Mouse (Mus musculus) CH12.LX (cell line): Measurements from ENCODE around the gene Ric8a. TPM values are rescaled to one million over a fixed set of nuclear protein-coding genes. Genes with fewer than 3 reads are reported as not detected.

Experiments used
- DNase-seq: peaks from one replicate; pipeline ENCODE4 v3.0.0-alpha.2; 2013; ENCODE audit errors: extremely low read depth
- H3K27ac ChIP-seq: 2 replicates; pipeline ENCODE4 v1.5.1; 2012; ENCODE audit warnings: low read depth, mild to moderate bottlenecking, control low read depth, moderate library complexity; ENCODE audit not compliant: insufficient read depth
- H3K27me3 ChIP-seq: replicated peaks from 2 replicates; pipeline ENCODE3; 2012; ENCODE audit warnings: inconsistent platforms
- H3K36me3 ChIP-seq, 2 experiments: replicated peaks in 1 of 2; 2 replicates each; pipeline versions ENCODE3 to v1.6.1; 2012; ENCODE audit warnings: inconsistent platforms in 1 of 2, low read length in 1 of 2, mild to moderate bottlenecking in 1 of 2, mixed read lengths in 1 of 2, moderate library complexity in 1 of 2; ENCODE audit not compliant: control insufficient read depth in 1 of 2, insufficient read depth in 1 of 2
- H3K4me1 ChIP-seq, 2 experiments: 2 replicates each; pipeline ENCODE4 v1.6.1; 2012; ENCODE audit warnings: inconsistent platforms in 1 of 2, moderate library complexity in 1 of 2; ENCODE audit not compliant: insufficient read depth in 2 of 2, control insufficient read depth in 1 of 2
- H3K4me2 ChIP-seq: 2 replicates; pipeline ENCODE4 v1.6.1; 2012; ENCODE audit warnings: low read depth, mild to moderate bottlenecking, control low read depth; ENCODE audit not compliant: poor library complexity, insufficient read depth, severe bottlenecking
- H3K4me3 ChIP-seq, 3 experiments: fragments of 150-350 bp in 1 of 3; sonication (generic) in 1 of 3; replicated peaks in 1 of 3; 2 replicates each; pipeline versions ENCODE3 to v1.5.1; 2011 to 2012; ENCODE audit warnings: low read depth in 2 of 3, low read length in 2 of 3, mild to moderate bottlenecking in 2 of 3, moderate library complexity in 2 of 3, control low read depth in 1 of 3, improper control_type of control experiment in 1 of 3, inconsistent platforms in 1 of 3, mixed read lengths in 1 of 3; ENCODE audit not compliant: poor library complexity in 1 of 3
- H3K79me2 ChIP-seq: replicated peaks from 2 replicates; pipeline ENCODE4 v1.6.1; 2012; ENCODE audit warnings: mild to moderate bottlenecking, moderate library complexity; ENCODE audit not compliant: control insufficient read depth, poor library complexity, insufficient read depth, severe bottlenecking; ENCODE audit errors: extremely low read depth
- H3K9ac ChIP-seq: 2 replicates; pipeline ENCODE4 v1.6.1; 2012; ENCODE audit warnings: low read depth, mild to moderate bottlenecking, control low read depth, moderate library complexity; ENCODE audit not compliant: insufficient read depth
- H3K9me3 ChIP-seq: replicated peaks from 2 replicates; pipeline ENCODE3; 2012; ENCODE audit warnings: low read length, inconsistent platforms, mixed read lengths
- BHLHE40 ChIP-seq: IDR thresholded peaks from 2 replicates; pipeline ENCODE4 v1.6.1; 2011; ENCODE audit warnings: mild to moderate bottlenecking, low read depth, low read length, improper control_type of control experiment
- CHD1 ChIP-seq: IDR thresholded peaks from 2 replicates; pipeline ENCODE4 v1.6.1; 2012; ENCODE audit warnings: low read depth, low read length, improper control_type of control experiment, inconsistent platforms
- CHD2 ChIP-seq: IDR thresholded peaks from 2 replicates; pipeline ENCODE4 v1.6.1; 2011; ENCODE audit warnings: low read length, improper control_type of control experiment
- E2F4 ChIP-seq: IDR thresholded peaks from 2 replicates; pipeline ENCODE4 v1.6.1; 2011; ENCODE audit warnings: low read depth, low read length, improper control_type of control experiment; ENCODE audit not compliant: insufficient replicate concordance
- ELF1 ChIP-seq: IDR thresholded peaks from 2 replicates; pipeline ENCODE4 v1.6.1; 2014; ENCODE audit warnings: low read depth, mild to moderate bottlenecking, inconsistent platforms, low read length, improper control_type of control experiment
- EP300 ChIP-seq: IDR thresholded peaks from 2 replicates; pipeline ENCODE4 v1.6.1; 2011; ENCODE audit warnings: low read length, improper control_type of control experiment
- GABPA ChIP-seq: IDR thresholded peaks from 2 replicates; pipeline ENCODE4 v1.6.1; 2012; ENCODE audit warnings: low read depth, low read length, improper control_type of control experiment, inconsistent platforms; ENCODE audit not compliant: insufficient replicate concordance
- HCFC1 ChIP-seq: IDR thresholded peaks from 2 replicates; pipeline ENCODE4 v1.6.1; 2012; ENCODE audit warnings: low read depth, mild to moderate bottlenecking, inconsistent platforms, low read length, improper control_type of control experiment
- IRF4 ChIP-seq: IDR thresholded peaks from 2 replicates; pipeline ENCODE4 v1.6.1; 2014; ENCODE audit warnings: low read depth, mild to moderate bottlenecking, inconsistent platforms, low read length, improper control_type of control experiment
- JUN ChIP-seq: IDR thresholded peaks from 2 replicates; pipeline ENCODE4 v1.6.1; 2011; ENCODE audit warnings: low read depth, mild to moderate bottlenecking, low read length, improper control_type of control experiment, moderate library complexity; ENCODE audit not compliant: insufficient read depth
- KAT2A ChIP-seq: IDR thresholded peaks from 2 replicates; pipeline ENCODE4 v1.6.1; 2012; ENCODE audit warnings: low read length, improper control_type of control experiment, inconsistent platforms; ENCODE audit not compliant: insufficient replicate concordance
- MAFK ChIP-seq: IDR thresholded peaks from 2 replicates; pipeline ENCODE4 v1.6.1; 2011; ENCODE audit warnings: low read length, improper control_type of control experiment; ENCODE audit not compliant: insufficient replicate concordance
- MAZ ChIP-seq: IDR thresholded peaks from 2 replicates; pipeline ENCODE4 v1.6.1; 2012; ENCODE audit warnings: low read depth, mild to moderate bottlenecking, inconsistent platforms, low read length, improper control_type of control experiment, moderate library complexity
- NRF1 ChIP-seq: IDR thresholded peaks from 2 replicates; pipeline ENCODE4 v1.6.1; 2014; ENCODE audit warnings: low read depth, mild to moderate bottlenecking, inconsistent platforms, low read length, improper control_type of control experiment, moderate library complexity
- POLR2A ChIP-seq: IDR thresholded peaks from 2 replicates; pipeline ENCODE4 v1.6.1; 2011; ENCODE audit warnings: low read depth, mild to moderate bottlenecking, improper control_type of control experiment, low read length
- RAD21 ChIP-seq: IDR thresholded peaks from 2 replicates; pipeline ENCODE4 v1.6.1; 2011; ENCODE audit warnings: low read depth, mild to moderate bottlenecking, low read length, improper control_type of control experiment, moderate library complexity
- SIN3A ChIP-seq: IDR thresholded peaks from 2 replicates; pipeline ENCODE4 v1.6.1; 2012; ENCODE audit warnings: low read length, improper control_type of control experiment, inconsistent platforms
- SMC3 ChIP-seq: IDR thresholded peaks from 2 replicates; pipeline ENCODE4 v1.6.1; 2011; ENCODE audit warnings: low read depth, low read length, improper control_type of control experiment
- TBP ChIP-seq: conservative IDR thresholded peaks from 2 replicates; pipeline ENCODE4 v1.6.1; 2011; ENCODE audit warnings: low read depth, low read length, improper control_type of control experiment
- USF1 ChIP-seq: IDR thresholded peaks from 2 replicates; pipeline ENCODE4 v1.6.1; 2014; ENCODE audit warnings: low read depth, mild to moderate bottlenecking, inconsistent platforms, low read length, improper control_type of control experiment
- ZC3H11A ChIP-seq: IDR thresholded peaks from 2 replicates; pipeline ENCODE4 v1.6.1; 2012; ENCODE audit warnings: low read depth, mild to moderate bottlenecking, inconsistent platforms, low read length, improper control_type of control experiment
- dilution Hi-C: fragments of 300-500 bp; cut with MboI; formaldehyde crosslinking; loops from 2 replicates; pipeline ENCODE4 v1.14.3; 2020; ENCODE audit warnings: low sequenced_read_pairs; ENCODE audit not compliant: extremely low pct_unique_long_range_greater_than_20kb, extremely low pct_ligation_motif_present
- in situ Hi-C: fragments of 300-500 bp; cut with MboI; formaldehyde crosslinking; loops from 3 replicates; pipeline ENCODE4 v1.14.3; 2019; ENCODE audit warnings: low sequenced_read_pairs, low pct_ligation_motif_present, low pct_unique_long_range_greater_than_20kb, mixed read lengths
- polyA plus RNA-seq: library from polyadenylated mRNA; unstranded; fragments of >175 nt; gene quantifications from 2 replicates; pipeline ENCODE4 v1.2.1, GENCODE M21; 2012; ENCODE audit warnings: low read depth; ENCODE audit not compliant: insufficient read length
- total RNA-seq, 2 experiments: library from RNA; depleted of rRNA; stranded (reverse); fragments of 300-350 nt in 1 of 2; fragments of >200 nt in 1 of 2; gene quantifications; 2 replicates each; pipeline ENCODE4 v1.2.3; 2012 to 2014

The Ric8a gene
- total and polyA plus RNA-seq, 3 experiments: 54.2 to 80.9 (median 61.9) TPM

DNA sequence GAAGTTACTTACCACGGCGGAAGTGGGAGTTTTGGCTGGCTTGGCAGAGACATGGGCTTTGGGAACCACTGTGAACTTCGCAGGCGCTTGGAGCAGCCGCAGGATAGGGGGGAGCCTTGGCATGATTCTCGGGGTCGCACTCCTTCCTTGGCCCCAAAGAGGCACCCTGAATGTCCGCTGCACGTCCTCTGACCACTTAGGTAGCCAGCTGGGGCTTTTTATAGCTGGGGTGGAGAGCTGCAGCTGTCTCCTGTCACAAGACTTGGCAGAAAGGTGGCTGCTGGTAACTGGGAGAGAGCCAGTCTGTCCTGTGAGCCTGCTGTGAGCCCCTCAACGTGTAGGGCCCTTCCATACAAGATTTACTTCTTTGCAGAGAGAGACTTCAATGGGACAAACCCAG, 43.5 kb downstream of the Ric8a start, which contains the start of gene Cox8b:
TSS of gene Cox8b (minus strand) at position 227 of the 400 bp plus-strand sequence.
- Histone ChIP-seq H3K36me3 (peaks cover 27 to 59% of the 10 kb centered on the region in 2 experiments), H3K9me3 (no peaks in the 10 kb centered on the region), H3K4me2 (no peak within 1 kb of the TSS), H3K9ac (no peak within 1 kb of the TSS), H3K27me3 (no peaks in the 10 kb centered on the region), H3K4me1 (no peaks in the 10 kb centered on the region), H3K4me3 (no peak within 1 kb of the TSS), H3K79me2 (no peaks in the 10 kb centered on the region), H3K27ac (no peak within 1 kb of the TSS)
- dilution Hi-C loops: no loop called here
- in situ Hi-C loops: loop anchor here (5.0 kb wide), 1 partner anchor 58 kb away; no protein-coding TSS in a partner anchor
- TF ChIP-seq SMC3 (no peak), ZC3H11A (no peak), MAZ (no peak), KAT2A (no peak), USF1 (no peak)
- DNase-seq: no peak

DNA sequence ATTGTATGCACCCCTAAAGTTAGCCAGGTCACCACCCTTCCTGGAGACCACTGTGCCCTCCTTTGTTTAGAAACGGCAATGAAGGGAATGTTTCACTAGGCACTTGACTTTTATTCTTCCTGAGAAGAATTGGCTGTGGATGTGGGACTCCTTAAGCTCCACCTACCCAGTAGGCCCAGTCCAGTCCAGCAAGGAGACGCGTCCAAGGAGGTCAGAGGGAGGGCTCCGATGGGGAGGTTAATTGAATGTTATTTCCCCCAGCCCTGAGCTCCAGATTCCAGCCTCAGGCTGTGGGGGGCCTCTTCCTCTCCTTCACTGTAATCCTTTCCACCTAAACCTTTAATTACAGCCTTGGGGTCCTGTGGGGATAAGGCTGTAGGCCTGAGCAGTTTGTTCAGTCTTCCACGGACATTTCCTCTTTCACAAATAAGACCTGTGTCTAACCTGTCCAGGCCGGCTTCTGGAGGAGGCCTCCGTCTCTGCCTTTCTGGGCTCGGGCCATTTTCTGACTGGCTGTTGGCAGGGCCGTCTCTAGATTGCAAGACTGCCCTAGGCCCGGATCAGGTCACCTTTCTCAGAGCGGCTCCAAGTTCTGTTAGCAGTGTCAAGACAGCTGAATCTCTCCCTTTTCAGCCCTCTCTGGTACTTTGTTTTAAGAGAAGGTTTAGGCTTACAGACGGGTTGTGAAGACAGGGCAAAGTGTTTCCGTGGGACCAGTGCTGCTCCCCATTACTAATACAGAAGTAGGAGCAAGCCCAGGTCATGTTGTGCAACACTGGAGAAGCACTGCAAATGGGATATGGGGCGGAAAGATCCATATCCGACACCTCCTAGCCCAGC, 45.5 kb downstream of the Ric8a start:
- in situ Hi-C loops: loop anchor here (5.0 kb wide), 1 partner anchor 60 kb away; no protein-coding TSS in a partner anchor

More for the DNA sequence above, 45.5 kb downstream of the Ric8a start:
- H3K4me2 ChIP-seq: no peak overlapping the region
- H3K36me3 ChIP-seq: peaks cover 19 to 41% of the 10 kb centered on the region in 2 experiments
- DNase-seq: no peak
- H3K27me3 ChIP-seq: peaks cover 5% of the 10 kb centered on the region
- no peak overlapping the region for H3K27ac ChIP-seq
- no peaks in the 10 kb centered on the region for H3K79me2 ChIP-seq
- H3K9me3 ChIP-seq: no peaks in the 10 kb centered on the region
- peaks cover 0 to 2% of the 10 kb centered on the region in 2 experiments; a peak in 1 of 4 replicates for H3K4me1 ChIP-seq
- no peak overlapping the region for H3K4me3 ChIP-seq
- TF ChIP-seq POLR2A (no peak), RAD21 (no peak), BHLHE40 (no peak), ZC3H11A (no peak), ELF1 (no peak), E2F4 (no peak), HCFC1 (no peak), TBP (no peak), NRF1 (no peak), CHD2 (no peak), GABPA (no peak), MAZ (no peak), CHD1 (no peak), IRF4 (no peak), EP300 (no peak), KAT2A (no peak), JUN (no peak), MAFK (no peak), SIN3A (no peak)
- dilution Hi-C loops: no loop called here
- H3K9ac ChIP-seq: no peak overlapping the region
